Mouse (Mus musculus): ENCODE results near the gene Ttll4. TPM values are rescaled to one million over a fixed set of nuclear protein-coding genes. Genes with fewer than 3 reads are reported as not detected.

The Ttll4 gene
- polyA plus RNA-seq, 1 experiment from 2014 or later: 2.4 TPM

GRCm38 (mm10) chr1:74715886-74716285, 54.3 kb downstream of the Ttll4 start:
- peak overlapping the region; percentile 85 for H3K4me2 ChIP-seq (ENCODE audit: low read depth, low read length)
- no peaks in the 10 kb centered on the region for H3K36me3 ChIP-seq (replicated peaks; ENCODE audit: insufficient read depth, low read length)
- H3K9ac ChIP-seq (replicated peaks): no peak overlapping the region
- DNase-seq (no peak), ATAC-seq (no peak)
- H3K27me3 ChIP-seq (ENCODE audit: insufficient read depth, low read length): no peaks in the 10 kb centered on the region
- no peak overlapping the region for H3K27ac ChIP-seq (ENCODE audit: low read depth)
- TF ChIP-seq EP300 (IDR thresholded peaks at IDR 0.05; ENCODE audit: low read depth): no peak
- TF ChIP-seq CTCF (IDR thresholded peaks at IDR 0.05; ENCODE audit: low read depth): no peak
- H3K9me3 ChIP-seq (ENCODE audit: low read length): no peaks in the 10 kb centered on the region
- 84% methylated on average over 6 of the region's 6 CpGs for WGBS (ENCODE audit: insufficient replicate concordance)
- peak overlapping the region; percentile 60; the same call in 1 of the 2 replicates for H3K4me3 ChIP-seq (ENCODE audit: low read depth, low read length)
- peaks cover 6% of the 10 kb centered on the region for H3K4me1 ChIP-seq (ENCODE audit: insufficient read depth)

- Histone ChIP-seq H3K4me1 (ENCODE audit: insufficient read depth) (peaks cover 13% of the 10 kb centered on the region), H3K9ac (replicated peaks) (no peak overlapping the region), H3K4me2 (ENCODE audit: low read depth, low read length) (no peak overlapping the region), H3K27me3 (ENCODE audit: insufficient read depth, low read length) (no peaks in the 10 kb centered on the region), H3K9me3 (ENCODE audit: low read length) (no peaks in the 10 kb centered on the region), H3K36me3 (replicated peaks; ENCODE audit: insufficient read depth, low read length) (no peaks in the 10 kb centered on the region), H3K4me3 (ENCODE audit: low read depth, low read length) (no peak overlapping the region), H3K27ac (ENCODE audit: low read depth) (no peak overlapping the region)
- DNase-seq (no peak), ATAC-seq (no peak)
- TF ChIP-seq CTCF (IDR thresholded peaks at IDR 0.05; ENCODE audit: low read depth) (no peak), EP300 (IDR thresholded peaks at IDR 0.05; ENCODE audit: low read depth) (no peak)
- 84% methylated on average over 8 of the region's 8 CpGs for whole genome bisulfite sequencing (ENCODE audit: insufficient replicate concordance)
These were observed 56.6 kb downstream of the Ttll4 start for GRCm38 (mm10) chr1:74718113-74718512.

GRCm38 (mm10) chr1:74719281-74719680, 57.7 kb downstream of the Ttll4 start:
- Histone ChIP-seq H3K36me3 (replicated peaks; ENCODE audit: insufficient read depth, low read length) (no peaks in the 10 kb centered on the region), H3K4me1 (ENCODE audit: insufficient read depth) (peaks cover 12% of the 10 kb centered on the region; the same call in 1 of the 2 replicates), H3K4me3 (ENCODE audit: low read depth, low read length) (no peak overlapping the region), H3K27me3 (ENCODE audit: insufficient read depth, low read length) (no peaks in the 10 kb centered on the region), H3K9me3 (ENCODE audit: low read length) (no peaks in the 10 kb centered on the region), H3K9ac (replicated peaks) (no peak overlapping the region), H3K27ac (ENCODE audit: low read depth) (no peak overlapping the region), H3K4me2 (ENCODE audit: low read depth, low read length) (no peak overlapping the region)
- no peak for TF ChIP-seq EP300 (IDR thresholded peaks at IDR 0.05; ENCODE audit: low read depth)
- no peak for TF ChIP-seq CTCF (IDR thresholded peaks at IDR 0.05; ENCODE audit: low read depth)
- no peak for ATAC-seq
- no peak for DNase-seq
- WGBS (ENCODE audit: insufficient replicate concordance): 60% methylated on average over 3 of the region's 3 CpGs

- TF ChIP-seq CTCF (IDR thresholded peaks at IDR 0.05; ENCODE audit: low read depth) (no peak), EP300 (IDR thresholded peaks at IDR 0.05; ENCODE audit: low read depth) (no peak)
- Histone ChIP-seq H3K9me3 (ENCODE audit: low read length) (no peaks in the 10 kb centered on the region), H3K27me3 (ENCODE audit: insufficient read depth, low read length) (no peaks in the 10 kb centered on the region), H3K4me1 (ENCODE audit: insufficient read depth) (peaks cover 15% of the 10 kb centered on the region; the same call in 1 of the 2 replicates), H3K27ac (ENCODE audit: low read depth) (peak overlapping the region; percentile 66), H3K36me3 (replicated peaks; ENCODE audit: insufficient read depth, low read length) (no peaks in the 10 kb centered on the region), H3K9ac (replicated peaks) (no peak overlapping the region), H3K4me3 (ENCODE audit: low read depth, low read length) (no peak overlapping the region), H3K4me2 (ENCODE audit: low read depth, low read length) (no peak overlapping the region)
- ATAC-seq (peak; percentile 89), DNase-seq (peak; percentile 42)
- 51% methylated on average over 6 of the region's 6 CpGs for WGBS (ENCODE audit: insufficient replicate concordance)
These were observed 60.1 kb downstream of the Ttll4 start for GRCm38 (mm10) chr1:74721657-74722056.

GRCm38 (mm10) chr1:74723748-74724147, 62.2 kb downstream of the Ttll4 start:
- DNase-seq: peak; percentile 42

GRCm38 (mm10) chr1:74726114-74726513, 64.6 kb downstream of the Ttll4 start:
- 0 out of 2 replicates have a peak overlapping the region, but pooled peaks have one; percentile 45 for H3K27ac ChIP-seq (ENCODE audit: low read depth)
- no peak overlapping the region for H3K4me2 ChIP-seq (ENCODE audit: low read depth, low read length)
- H3K4me3 ChIP-seq (ENCODE audit: low read depth, low read length): no peak overlapping the region
- TF ChIP-seq EP300 (IDR thresholded peaks at IDR 0.05; ENCODE audit: low read depth) (peak; percentile 41; the same call in 1 of the 2 replicates), CTCF (IDR thresholded peaks at IDR 0.05; ENCODE audit: low read depth) (no peak)
- no peak; the same call in 1 of the 2 replicates for ATAC-seq
- 48% methylated on average over 5 of the region's 5 CpGs for WGBS (ENCODE audit: insufficient replicate concordance)
- H3K4me1 ChIP-seq (ENCODE audit: insufficient read depth): peaks cover 9% of the 10 kb centered on the region; the same call in 1 of the 2 replicates
- H3K36me3 ChIP-seq (replicated peaks; ENCODE audit: insufficient read depth, low read length): no peaks in the 10 kb centered on the region
- no peaks in the 10 kb centered on the region for H3K9me3 ChIP-seq (ENCODE audit: low read length)
- H3K9ac ChIP-seq (replicated peaks): no peak overlapping the region
- DNase-seq: no peak
- H3K27me3 ChIP-seq (ENCODE audit: insufficient read depth, low read length): no peaks in the 10 kb centered on the region

More at GRCm38 (mm10) chr1:74723748-74724147, 62.2 kb downstream of the Ttll4 start:
- Histone ChIP-seq H3K9ac (replicated peaks) (no peak overlapping the region), H3K4me3 (ENCODE audit: low read depth, low read length) (no peak overlapping the region), H3K4me2 (ENCODE audit: low read depth, low read length) (no peak overlapping the region), H3K4me1 (ENCODE audit: insufficient read depth) (peaks cover 15% of the 10 kb centered on the region; the same call in 1 of the 2 replicates), H3K36me3 (replicated peaks; ENCODE audit: insufficient read depth, low read length) (no peaks in the 10 kb centered on the region), H3K9me3 (ENCODE audit: low read length) (no peaks in the 10 kb centered on the region), H3K27ac (ENCODE audit: low read depth) (no peak overlapping the region), H3K27me3 (ENCODE audit: insufficient read depth, low read length) (no peaks in the 10 kb centered on the region)
- WGBS (ENCODE audit: insufficient replicate concordance): 68% methylated on average over 2 of the region's 2 CpGs
- TF ChIP-seq EP300 (IDR thresholded peaks at IDR 0.05; ENCODE audit: low read depth): no peak
- TF ChIP-seq CTCF (IDR thresholded peaks at IDR 0.05; ENCODE audit: low read depth): peak; percentile 51
- ATAC-seq: no peak
